Mouse (Mus musculus) midbrain, embryonic 13.5 days (tissue): ENCODE results near the gene Tom1l2. TPM values are rescaled to one million over a fixed set of nuclear protein-coding genes. Genes with fewer than 3 reads are reported as not detected.

Source experiments
- ATAC-seq: fragments of 200-750 bp; cut with Nextera tagmentation; 2 replicates; pipeline ENCODE4 v1.8.0; 2017; ENCODE audit warnings: mild to moderate bottlenecking, moderate TSS enrichment, moderate library complexity
- H3K27ac ChIP-seq: fragments of 300-500 bp; sonication (generic); 2 replicates; pipeline ENCODE4 v1.5.1; 2015; ENCODE audit warnings: inconsistent platforms, mild to moderate bottlenecking, moderate library complexity
- H3K27me3 ChIP-seq: fragments of 300-500 bp; sonication (generic); 2 replicates; pipeline ENCODE4 v1.6.1; 2015; ENCODE audit warnings: mild to moderate bottlenecking, inconsistent platforms
- H3K36me3 ChIP-seq: fragments of 300-500 bp; sonication (generic); 2 replicates; pipeline ENCODE4 v1.6.1; 2015; ENCODE audit warnings: mild to moderate bottlenecking, inconsistent platforms
- H3K4me1 ChIP-seq: fragments of 300-500 bp; sonication (generic); replicated peaks from 2 replicates; pipeline ENCODE4 v1.6.1; 2015; ENCODE audit warnings: inconsistent platforms
- H3K4me2 ChIP-seq: fragments of 300-500 bp; sonication (generic); replicated peaks from 2 replicates; pipeline ENCODE4 v1.6.1; 2015; ENCODE audit warnings: moderate library complexity, mild to moderate bottlenecking, inconsistent platforms
- H3K4me3 ChIP-seq: fragments of 300-500 bp; sonication (generic); replicated peaks from 2 replicates; pipeline ENCODE4 v1.5.1; 2015; ENCODE audit warnings: mild to moderate bottlenecking, inconsistent platforms
- H3K9ac ChIP-seq: fragments of 300-500 bp; sonication (generic); replicated peaks from 2 replicates; pipeline ENCODE4 v1.6.1; 2015; ENCODE audit warnings: mild to moderate bottlenecking, inconsistent platforms
- H3K9me3 ChIP-seq: fragments of 300-500 bp; sonication (generic); 2 replicates; pipeline ENCODE4 v1.6.1; 2016; ENCODE audit warnings: mild to moderate bottlenecking, inconsistent platforms
- WGBS: fragments of 180-500 bp; shearing (Covaris S2); methylation state at CpG from one replicate; pipeline ENCODE4 v1.1.7; 2015; 5-methylcytosine and 5-hydroxymethylcytosine counted together
- polyA plus RNA-seq: library from polyadenylated mRNA; unstranded; fragments of >200 nt; fragmentation: Nextera tagmentation; extraction: Ambion mirVana; gene quantifications from 2 replicates; pipeline ENCODE4 v1.2.1, GENCODE M21; 2015

Tom1l2 gene
- polyA plus RNA-seq, 1 experiment from 2014 or later: 50.1 TPM

GRCm38 (mm10) chr11:60301588-60302208 is 51.0 kb downstream of the Tom1l2 start:
- Histone ChIP-seq H3K27me3 (no peaks in the 10 kb centered on the region), H3K36me3 (no peaks in the 10 kb centered on the region), H3K9me3 (no peaks in the 10 kb centered on the region), H3K9ac (peak overlapping the region; percentile 1), H3K4me2 (no peak overlapping the region), H3K4me1 (peaks cover 38% of the 10 kb centered on the region), H3K27ac (peak overlapping the region; percentile 75), H3K4me3 (no peak overlapping the region)
- ATAC-seq: 0 out of 2 replicates have a peak, but pooled peaks have one; percentile 50
- 27% methylated on average over 5 of the region's 5 CpGs for WGBS

- Histone ChIP-seq H3K36me3 (no peaks in the 10 kb centered on the region), H3K27ac (peak overlapping the region; percentile 57), H3K4me2 (no peak overlapping the region), H3K4me1 (peaks cover 44% of the 10 kb centered on the region), H3K9me3 (no peaks in the 10 kb centered on the region), H3K27me3 (no peaks in the 10 kb centered on the region), H3K4me3 (no peak overlapping the region), H3K9ac (no peak overlapping the region)
- no peak for ATAC-seq
- WGBS: 81% methylated on average over 3 of the region's 3 CpGs
Observed at GRCm38 (mm10) chr11:60300318-60300717, 52.4 kb downstream of the Tom1l2 start.

- H3K36me3 ChIP-seq: no peaks in the 10 kb centered on the region
- no peaks in the 10 kb centered on the region for H3K9me3 ChIP-seq
- peaks cover 62% of the 10 kb centered on the region for H3K4me1 ChIP-seq
- no peak overlapping the region for H3K4me3 ChIP-seq
- no peak overlapping the region for H3K4me2 ChIP-seq
- no peaks in the 10 kb centered on the region for H3K27me3 ChIP-seq
- 81% methylated on average over 3 of the region's 3 CpGs for WGBS
- no peak overlapping the region for H3K9ac ChIP-seq
- ATAC-seq: no peak
- no peak overlapping the region for H3K27ac ChIP-seq
Observed at GRCm38 (mm10) chr11:60297772-60298171, 54.9 kb downstream of the Tom1l2 start.

GRCm38 (mm10) chr11:60294630-60295313 is 57.9 kb downstream of the Tom1l2 start:
- WGBS: 51% methylated on average over 5 of the region's 5 CpGs
- H3K36me3 ChIP-seq: no peaks in the 10 kb centered on the region
- H3K4me3 ChIP-seq: no peak overlapping the region
- no peak overlapping the region for H3K4me2 ChIP-seq
- no peak overlapping the region; the same call in 1 of the 2 replicates for H3K9ac ChIP-seq
- H3K4me1 ChIP-seq: peaks cover 57% of the 10 kb centered on the region
- peak; percentile 43 for ATAC-seq
- peak overlapping the region; percentile 88 for H3K27ac ChIP-seq
- no peaks in the 10 kb centered on the region for H3K27me3 ChIP-seq
- H3K9me3 ChIP-seq: no peaks in the 10 kb centered on the region

GRCm38 (mm10) chr11:60293683-60294629 is 58.7 kb downstream of the Tom1l2 start:
- Histone ChIP-seq H3K4me1 (peaks cover 61% of the 10 kb centered on the region), H3K27me3 (no peaks in the 10 kb centered on the region), H3K4me3 (no peak overlapping the region), H3K9ac (no peak overlapping the region), H3K9me3 (no peaks in the 10 kb centered on the region), H3K36me3 (no peaks in the 10 kb centered on the region), H3K4me2 (no peak overlapping the region), H3K27ac (peak overlapping the region; percentile 88)
- peak; percentile 70 for ATAC-seq
- 62% methylated on average over 6 of the region's 6 CpGs for whole genome bisulfite sequencing

GRCm38 (mm10) chr11:60292718-60293117 is 60.0 kb downstream of the Tom1l2 start:
- Histone ChIP-seq H3K9ac (no peak overlapping the region), H3K4me2 (no peak overlapping the region), H3K36me3 (no peaks in the 10 kb centered on the region), H3K4me1 (peaks cover 73% of the 10 kb centered on the region), H3K4me3 (no peak overlapping the region), H3K9me3 (no peaks in the 10 kb centered on the region), H3K27ac (peak overlapping the region; percentile 63), H3K27me3 (no peaks in the 10 kb centered on the region)
- peak; percentile 61; the same call in 1 of the 2 replicates for ATAC-seq
- WGBS: 33% methylated on average over 2 of the region's 2 CpGs

- H3K9ac ChIP-seq: no peak overlapping the region
- WGBS: 47% methylated on average over 5 of the region's 5 CpGs
- ATAC-seq: no peak
- H3K4me3 ChIP-seq: no peak overlapping the region
- no peaks in the 10 kb centered on the region for H3K36me3 ChIP-seq
- no peaks in the 10 kb centered on the region for H3K27me3 ChIP-seq
- H3K4me1 ChIP-seq: peaks cover 75% of the 10 kb centered on the region
- no peaks in the 10 kb centered on the region for H3K9me3 ChIP-seq
- H3K4me2 ChIP-seq: no peak overlapping the region
- peak overlapping the region; percentile 55; the same call in 1 of the 2 replicates for H3K27ac ChIP-seq
Observed at GRCm38 (mm10) chr11:60288980-60289379, 63.7 kb downstream of the Tom1l2 start.

- ATAC-seq: 0 out of 2 replicates have a peak, but pooled peaks have one; percentile 55
- no peaks in the 10 kb centered on the region for H3K9me3 ChIP-seq
Observed at GRCm38 (mm10) chr11:60286311-60286710, 66.4 kb downstream of the Tom1l2 start.

GRCm38 (mm10) chr11:60280429-60281414 is 72.0 kb downstream of the Tom1l2 start:
- no peak for ATAC-seq
- Histone ChIP-seq H3K9me3 (no peaks in the 10 kb centered on the region), H3K4me3 (no peak overlapping the region), H3K4me2 (no peak overlapping the region), H3K9ac (no peak overlapping the region), H3K27me3 (no peaks in the 10 kb centered on the region), H3K4me1 (peaks cover 40% of the 10 kb centered on the region), H3K27ac (0 out of 2 replicates have a peak overlapping the region, but pooled peaks have one; percentile 35), H3K36me3 (no peaks in the 10 kb centered on the region)
- WGBS: 86% methylated on average over 11 of the region's 11 CpGs

More at GRCm38 (mm10) chr11:60286311-60286710, 66.4 kb downstream of the Tom1l2 start:
- H3K4me1 ChIP-seq: peaks cover 53% of the 10 kb centered on the region
- H3K9ac ChIP-seq: no peak overlapping the region
- no peaks in the 10 kb centered on the region for H3K27me3 ChIP-seq
- H3K4me2 ChIP-seq: no peak overlapping the region
- H3K27ac ChIP-seq: peak overlapping the region; percentile 61
- H3K36me3 ChIP-seq: no peaks in the 10 kb centered on the region
- 47% methylated on average over 4 of the region's 4 CpGs for WGBS
- no peak overlapping the region for H3K4me3 ChIP-seq

GRCm38 (mm10) chr11:60279483-60279882 is 73.2 kb downstream of the Tom1l2 start:
- Histone ChIP-seq H3K27ac (no peak overlapping the region), H3K27me3 (no peaks in the 10 kb centered on the region), H3K4me1 (peaks cover 34% of the 10 kb centered on the region), H3K9ac (no peak overlapping the region), H3K4me2 (no peak overlapping the region), H3K9me3 (no peaks in the 10 kb centered on the region), H3K36me3 (0 out of 2 replicates have a peak, but pooled peaks cover 3% of the 10 kb centered on the region), H3K4me3 (no peak overlapping the region)
- ATAC-seq: no peak
- 85% methylated on average over 5 of the region's 5 CpGs for WGBS

- Histone ChIP-seq H3K9me3 (no peaks in the 10 kb centered on the region), H3K4me3 (no peak overlapping the region), H3K27me3 (no peaks in the 10 kb centered on the region), H3K36me3 (peaks cover 6% of the 10 kb centered on the region; the same call in 1 of the 2 replicates), H3K4me2 (no peak overlapping the region), H3K27ac (peak overlapping the region; percentile 77), H3K9ac (no peak overlapping the region), H3K4me1 (peaks cover 34% of the 10 kb centered on the region)
- WGBS: 56% methylated on average over 5 of the region's 5 CpGs
- ATAC-seq: 0 out of 2 replicates have a peak, but pooled peaks have one; percentile 24
Observed at GRCm38 (mm10) chr11:60277771-60278170, 74.9 kb downstream of the Tom1l2 start.
